ENCODE assay signal across 7 mouse cellular contexts in genomic region chr1:43467656-43468055, GRCm38 (mm10). TPM values are rescaled to one million over a fixed set of nuclear protein-coding genes. Genes with fewer than 3 reads are reported as not detected.
A peak's percentile ranks its signal among the peaks of the same experiment; 100 is the strongest.
DNase-seq lines count a peak whose midpoint lies in the region; ATAC-seq lines count a peak whose summit lies in the region.

No protein-coding gene starts in this region.

- H3K4me3 ChIP-seq in midbrain, embryonic 16.5 days (ENCODE audit: low read depth, low read length) = no peak overlapping the region

- H3K27me3 ChIP-seq in midbrain, embryonic 16.5 days (ENCODE audit: control insufficient read depth, insufficient read depth, low read depth, low read length) = no peaks in the 10 kb centered on the region

- H3K4me1 ChIP-seq in midbrain, embryonic 16.5 days (ENCODE audit: control insufficient read depth, insufficient read depth, low read length) = peaks cover 4% of the 10 kb centered on the region; the same call in 1 of the 2 replicates

- 89% methylated on average over 8 of the region's 8 CpGs for whole genome bisulfite sequencing in midbrain, embryonic 16.5 days

- H3K27ac ChIP-seq in midbrain, embryonic 16.5 days (ENCODE audit: low read length) = no peak overlapping the region

- H3K4me2 ChIP-seq in midbrain, embryonic 16.5 days (ENCODE audit: low read length) = no peak overlapping the region

- no peaks in the 10 kb centered on the region for H3K9me3 ChIP-seq in midbrain, embryonic 16.5 days (replicated peaks; ENCODE audit: control insufficient read depth, low read length, poor library complexity, severe bottlenecking)

- intact Hi-C loops in left cerebral cortex, postnatal 36 days (cut with DNase I) = loop anchor here (5.0 kb wide), 1 partner anchor 35 kb away; no protein-coding TSS in a partner anchor
- intact Hi-C loops in left cerebral cortex, postnatal 4 days (cut with DNase I) = no loop called here

- ATAC-seq in midbrain, embryonic 16.5 days = no peak

- no peak overlapping the region for H3K9ac ChIP-seq in midbrain, embryonic 16.5 days (ENCODE audit: low read depth, low read length)

- no peaks in the 10 kb centered on the region for H3K36me3 ChIP-seq in midbrain, embryonic 16.5 days (ENCODE audit: control insufficient read depth, insufficient read depth, low read length)

- DNase-seq in left cerebral cortex, postnatal 36 days (ENCODE audit: low spot score in 2 of 2) = peak; percentile 35
- DNase-seq in left cerebral cortex, postnatal 4 days = no peak
- DNase-seq in brain, adult 2 months (ENCODE audit: low read depth, low spot score) = peak; percentile 90
- DNase-seq in induced T-regulatory cell, adult 2 months (ENCODE audit: low read depth) = peak; percentile 77
- DNase-seq in thymus, postnatal 0 days (ENCODE audit: low spot score) = peak; percentile 76
- DNase-seq in right cerebral cortex, postnatal 25 days = no peak

RNA-seq across cellular contexts. Expression of gene Nck2, which starts 23.3 kb away (rescaled TPM):
- 10 to 100 TPM; 38.7 to 38.8 TPM for total RNA-seq in left cerebral cortex, postnatal 36 days (2021)
- total RNA-seq in left cerebral cortex, postnatal 4 days (2021) = 10 to 100 TPM; 56.2 to 58.7 TPM
- 85.5 and 103 TPM in 2 replicates for polyA plus RNA-seq in thymus, postnatal 0 days (2015; fragmentation: Nextera tagmentation; extraction: Ambion mirVana)
- 32.1 and 32.3 TPM in 2 replicates for polyA plus RNA-seq in midbrain, embryonic 16.5 days (2015; fragmentation: Nextera tagmentation; extraction: Ambion mirVana)

Comparison
In these comparisons a context has a peak if more than half of its experiments do, and no peak if none do; other contexts are left out.
1. DNase-seq: peak in left cerebral cortex, postnatal 36 days (2 of 2), brain, adult 2 months (single experiment), induced T-regulatory cell, adult 2 months (single experiment) and thymus, postnatal 0 days (single experiment); none in left cerebral cortex, postnatal 4 days (single experiment) and right cerebral cortex, postnatal 25 days (single experiment).